Mouse (Mus musculus): ENCODE results near the gene Trank1. TPM values are rescaled to one million over a fixed set of nuclear protein-coding genes. Genes with fewer than 3 reads are reported as not detected.
A peak's percentile ranks its signal among the peaks of the same experiment; 100 is the strongest.

Trank1 gene
- polyA plus RNA-seq, 1 experiment from 2014 or later = 1.9 TPM

- Histone ChIP-seq H3K27me3 (no peaks in the 10 kb centered on the region), H3K36me3 (no peaks in the 10 kb centered on the region), H3K4me2 (no peak overlapping the region), H3K9me3 (no peaks in the 10 kb centered on the region), H3K4me3 (no peak overlapping the region), H3K4me1 (replicated peaks) (peaks cover 25% of the 10 kb centered on the region), H3K9ac (no peak overlapping the region), H3K27ac (replicated peaks) (no peak overlapping the region)
- WGBS = 84% methylated on average over 6 of the region's 6 CpGs
- ATAC-seq (ENCODE audit: low read depth) = no peak
These were observed 96.5 kb downstream of the Trank1 start for GRCm38 (mm10) chr9:111408012-111408411.

GRCm38 (mm10) chr9:111408427-111408826 is 96.9 kb downstream of the Trank1 start:
- H3K36me3 ChIP-seq = no peaks in the 10 kb centered on the region
- no peak for ATAC-seq (ENCODE audit: low read depth)

GRCm38 (mm10) chr9:111412471-111413160 is 101.1 kb downstream of the Trank1 start:
- H3K4me2 ChIP-seq = peak overlapping the region; percentile 35
- H3K9me3 ChIP-seq = no peaks in the 10 kb centered on the region
- H3K27ac ChIP-seq (replicated peaks) = peak overlapping the region; percentile 84
- H3K27me3 ChIP-seq = no peaks in the 10 kb centered on the region
- no peak overlapping the region for H3K4me3 ChIP-seq
- peak; percentile 73 for ATAC-seq (ENCODE audit: low read depth)
- no peak overlapping the region for H3K9ac ChIP-seq
- peaks cover 41% of the 10 kb centered on the region for H3K4me1 ChIP-seq (replicated peaks)
- no peaks in the 10 kb centered on the region for H3K36me3 ChIP-seq
- 36% methylated on average over 16 of the region's 16 CpGs for WGBS

More at GRCm38 (mm10) chr9:111408427-111408826, 96.9 kb downstream of the Trank1 start:
- Histone ChIP-seq H3K27me3 (no peaks in the 10 kb centered on the region), H3K4me3 (no peak overlapping the region), H3K27ac (replicated peaks) (no peak overlapping the region), H3K4me1 (replicated peaks) (peaks cover 29% of the 10 kb centered on the region), H3K4me2 (no peak overlapping the region), H3K9ac (no peak overlapping the region), H3K9me3 (no peaks in the 10 kb centered on the region)
- 88% methylated on average over 10 of the region's 10 CpGs for WGBS

- H3K36me3 ChIP-seq = no peaks in the 10 kb centered on the region
- no peak overlapping the region for H3K27ac ChIP-seq (replicated peaks)
- H3K4me2 ChIP-seq = no peak overlapping the region
- peaks cover 13% of the 10 kb centered on the region for H3K4me1 ChIP-seq (replicated peaks)
- 75% methylated on average over 2 of the region's 2 CpGs for WGBS
- no peak for ATAC-seq (ENCODE audit: low read depth)
- H3K9ac ChIP-seq = no peak overlapping the region
- H3K27me3 ChIP-seq = no peaks in the 10 kb centered on the region
- H3K4me3 ChIP-seq = no peak overlapping the region
- no peaks in the 10 kb centered on the region for H3K9me3 ChIP-seq
These were observed 110.3 kb downstream of the Trank1 start for GRCm38 (mm10) chr9:111421862-111422261.

- no peaks in the 10 kb centered on the region for H3K36me3 ChIP-seq
- ATAC-seq (ENCODE audit: low read depth) = no peak
- no peak overlapping the region for H3K9ac ChIP-seq
- H3K4me1 ChIP-seq (replicated peaks) = peaks cover 13% of the 10 kb centered on the region
- H3K4me3 ChIP-seq = no peak overlapping the region
- WGBS = 55% methylated on average over 5 of the region's 5 CpGs
- H3K4me2 ChIP-seq = no peak overlapping the region
- no peak overlapping the region for H3K27ac ChIP-seq (replicated peaks)
- no peaks in the 10 kb centered on the region for H3K27me3 ChIP-seq
- H3K9me3 ChIP-seq = no peaks in the 10 kb centered on the region
These were observed 111.0 kb downstream of the Trank1 start for GRCm38 (mm10) chr9:111422567-111422966.

- WGBS = 45% methylated on average over 6 of the region's 6 CpGs
- H3K9me3 ChIP-seq = no peaks in the 10 kb centered on the region
- H3K27ac ChIP-seq (replicated peaks) = no peak overlapping the region
- no peak overlapping the region for H3K4me3 ChIP-seq
- peaks cover 13% of the 10 kb centered on the region for H3K4me1 ChIP-seq (replicated peaks)
- no peak for ATAC-seq (ENCODE audit: low read depth)
- H3K27me3 ChIP-seq = no peaks in the 10 kb centered on the region
- H3K9ac ChIP-seq = no peak overlapping the region
- H3K36me3 ChIP-seq = no peaks in the 10 kb centered on the region
- H3K4me2 ChIP-seq = no peak overlapping the region
These were observed 113.6 kb downstream of the Trank1 start for GRCm38 (mm10) chr9:111425113-111425512.

- Histone ChIP-seq H3K4me1 (replicated peaks) (peaks cover 13% of the 10 kb centered on the region), H3K4me2 (no peak overlapping the region), H3K27ac (replicated peaks) (no peak overlapping the region), H3K27me3 (no peaks in the 10 kb centered on the region), H3K9ac (no peak overlapping the region), H3K9me3 (no peaks in the 10 kb centered on the region), H3K36me3 (no peaks in the 10 kb centered on the region), H3K4me3 (no peak overlapping the region)
- WGBS = 63% methylated on average over 4 of the region's 4 CpGs
- ATAC-seq (ENCODE audit: low read depth) = peak; percentile 50; the same call in 1 of the 2 replicates
These were observed 114.4 kb downstream of the Trank1 start for GRCm38 (mm10) chr9:111425952-111426351.

GRCm38 (mm10) chr9:111427891-111428555 is 116.5 kb downstream of the Trank1 start:
- peaks cover 13% of the 10 kb centered on the region for H3K4me1 ChIP-seq (replicated peaks)
- H3K36me3 ChIP-seq = no peaks in the 10 kb centered on the region
- no peak overlapping the region for H3K27ac ChIP-seq (replicated peaks)
- WGBS = 87% methylated on average over 9 of the region's 9 CpGs
- no peak overlapping the region for H3K4me2 ChIP-seq
- no peak overlapping the region for H3K9ac ChIP-seq
- no peak overlapping the region for H3K4me3 ChIP-seq
- H3K9me3 ChIP-seq = no peaks in the 10 kb centered on the region
- H3K27me3 ChIP-seq = no peaks in the 10 kb centered on the region
- no peak for ATAC-seq (ENCODE audit: low read depth)

GRCm38 (mm10) chr9:111428698-111429362 is 117.3 kb downstream of the Trank1 start:
- Histone ChIP-seq H3K4me3 (no peak overlapping the region), H3K27me3 (no peaks in the 10 kb centered on the region), H3K9me3 (no peaks in the 10 kb centered on the region), H3K9ac (no peak overlapping the region), H3K36me3 (no peaks in the 10 kb centered on the region), H3K4me2 (no peak overlapping the region), H3K27ac (replicated peaks) (no peak overlapping the region), H3K4me1 (replicated peaks) (peaks cover 13% of the 10 kb centered on the region)
- WGBS = 73% methylated on average over 8 of the region's 8 CpGs
- no peak for ATAC-seq (ENCODE audit: low read depth)

GRCm38 (mm10) chr9:111429363-111429750 is 117.8 kb downstream of the Trank1 start:
- no peak overlapping the region for H3K27ac ChIP-seq (replicated peaks)
- no peak overlapping the region for H3K4me3 ChIP-seq
- H3K4me1 ChIP-seq (replicated peaks) = peaks cover 13% of the 10 kb centered on the region
- H3K9me3 ChIP-seq = no peaks in the 10 kb centered on the region
- WGBS = 62% methylated on average over 2 of the region's 2 CpGs
- H3K9ac ChIP-seq = no peak overlapping the region
- no peaks in the 10 kb centered on the region for H3K36me3 ChIP-seq
- H3K27me3 ChIP-seq = no peaks in the 10 kb centered on the region
- no peak for ATAC-seq (ENCODE audit: low read depth)
- H3K4me2 ChIP-seq = no peak overlapping the region

- peaks cover 28% of the 10 kb centered on the region for H3K27me3 ChIP-seq
- H3K36me3 ChIP-seq = no peaks in the 10 kb centered on the region
- H3K4me3 ChIP-seq = no peak overlapping the region
- H3K9me3 ChIP-seq = no peaks in the 10 kb centered on the region
- no peak for ATAC-seq (ENCODE audit: low read depth)
- H3K9ac ChIP-seq = no peak overlapping the region
- H3K4me1 ChIP-seq (replicated peaks) = peaks cover 8% of the 10 kb centered on the region
- WGBS = 81% methylated on average over 2 of the region's 2 CpGs
- no peak overlapping the region for H3K4me2 ChIP-seq
- no peak overlapping the region for H3K27ac ChIP-seq (replicated peaks)
These were observed 123.9 kb downstream of the Trank1 start for GRCm38 (mm10) chr9:111435429-111435828.
